Mouse (Mus musculus): ENCODE measurements around the gene Bean1. TPM values are rescaled to one million over a fixed set of nuclear protein-coding genes. Genes with fewer than 3 reads are reported as not detected.

Bean1 gene
- total RNA-seq, 1 experiment = 0.09 TPM

DNA sequence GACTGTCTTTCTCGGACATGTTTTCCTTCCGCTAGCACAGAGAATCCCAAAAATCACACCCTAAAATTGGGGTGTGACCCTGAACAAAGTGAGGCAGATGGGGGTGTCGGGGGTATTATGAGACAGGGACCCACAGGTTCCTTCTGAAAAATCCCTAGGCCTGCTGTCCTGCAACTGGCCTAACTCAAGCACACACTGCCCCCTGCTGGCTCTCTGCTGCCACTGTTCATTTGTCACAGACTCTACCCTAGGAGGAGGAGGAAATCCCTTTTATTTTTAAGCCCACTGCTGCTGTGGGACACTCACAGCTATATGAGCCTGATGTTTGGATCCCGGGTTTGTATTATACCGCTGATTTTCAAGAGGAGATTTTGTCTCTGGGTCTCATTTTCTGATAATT is 49.6 kb downstream of the Bean1 start:
- DNase-seq (ENCODE audit: low read depth, low spot score) = peak; percentile 71
- TF ChIP-seq CHD2 (IDR thresholded peaks at IDR 0.05; ENCODE audit: low read depth, low read length) (no peak), ZC3H11A (IDR thresholded peaks at IDR 0.05; ENCODE audit: borderline replicate concordance, low read depth, low read length) (peak; percentile 48; the same call in 1 of the 2 replicates)
- H3K9me3 ChIP-seq (ENCODE audit: control insufficient read depth, insufficient read depth, low read depth, low read length) = no peaks in the 10 kb centered on the region
- no peak overlapping the region for H3K27ac ChIP-seq (ENCODE audit: insufficient read depth, low read depth, low read length, poor library complexity, severe bottlenecking)
- no peak overlapping the region for H3K9ac ChIP-seq (ENCODE audit: insufficient read depth, low read depth, low read length, poor library complexity, severe bottlenecking)
- H3K4me3 ChIP-seq (ENCODE audit: insufficient read depth in 1 of 2, low read depth in 1 of 2, low read length in 2 of 2, poor library complexity in 1 of 2, severe bottlenecking in 1 of 2) = no peak overlapping the region
- H3K4me1 ChIP-seq (ENCODE audit: control insufficient read depth in 2 of 2, insufficient read depth in 2 of 2, low read length in 2 of 2, poor library complexity in 1 of 2) = no peaks in the 10 kb centered on the region
- H3K36me3 ChIP-seq (ENCODE audit: control insufficient read depth, insufficient read depth, low read length, poor library complexity, severe bottlenecking) = no peaks in the 10 kb centered on the region
- in situ Hi-C loops (cut with MboI; ENCODE audit: low sequenced_read_pairs in 2 of 2, unreplicated experiment in 2 of 2) = no loop called here

DNA sequence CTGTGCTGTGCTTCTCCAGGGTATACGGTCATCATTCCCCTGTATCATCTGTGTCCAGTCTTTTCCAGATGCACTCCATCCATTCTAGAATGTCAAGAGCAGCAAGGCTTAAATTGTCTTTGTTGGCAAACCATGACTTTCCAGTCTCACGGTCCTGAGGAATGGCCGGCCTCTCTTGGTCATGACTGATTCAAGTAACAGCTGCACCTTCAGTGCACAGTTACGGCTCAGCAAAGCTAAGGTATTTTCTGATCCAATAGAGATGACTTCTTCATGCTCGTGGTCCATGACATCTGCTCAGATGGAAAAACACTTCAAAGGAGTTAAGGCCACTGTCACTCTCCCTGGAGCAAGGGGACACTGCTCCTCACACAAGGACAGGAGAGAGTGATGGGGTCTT is 56.8 kb downstream of the Bean1 start:
- no peak for DNase-seq (ENCODE audit: low read depth, low spot score)
- Histone ChIP-seq H3K36me3 (ENCODE audit: control insufficient read depth, insufficient read depth, low read length, poor library complexity, severe bottlenecking) (peaks cover 22% of the 10 kb centered on the region), H3K4me1 (ENCODE audit: control insufficient read depth in 2 of 2, insufficient read depth in 2 of 2, low read length in 2 of 2, poor library complexity in 1 of 2) (no peaks in the 10 kb centered on the region), H3K9me3 (ENCODE audit: control insufficient read depth, insufficient read depth, low read depth, low read length) (no peaks in the 10 kb centered on the region), H3K9ac (ENCODE audit: insufficient read depth, low read depth, low read length, poor library complexity, severe bottlenecking) (no peak overlapping the region), H3K27ac (ENCODE audit: insufficient read depth, low read depth, low read length, poor library complexity, severe bottlenecking) (no peak overlapping the region), H3K4me3 (ENCODE audit: insufficient read depth in 1 of 2, low read depth in 1 of 2, low read length in 2 of 2, poor library complexity in 1 of 2, severe bottlenecking in 1 of 2) (no peak overlapping the region)
- no peak for TF ChIP-seq CHD2 (IDR thresholded peaks at IDR 0.05; ENCODE audit: low read depth, low read length)
- TF ChIP-seq ZC3H11A (IDR thresholded peaks at IDR 0.05; ENCODE audit: borderline replicate concordance, low read depth, low read length) = no peak
- TF ChIP-seq HCFC1 (IDR thresholded peaks at IDR 0.05; ENCODE audit: borderline replicate concordance, insufficient read depth, low read length) = no peak
- no peak for TF ChIP-seq ZNF384 (IDR thresholded peaks at IDR 0.05; ENCODE audit: low read depth, low read length)
- TF ChIP-seq MAFK (IDR thresholded peaks at IDR 0.05; ENCODE audit: insufficient read depth, low read depth, low read length) = no peak
- in situ Hi-C loops (cut with MboI; ENCODE audit: low sequenced_read_pairs in 2 of 2, unreplicated experiment in 2 of 2) = no loop called here

DNA sequence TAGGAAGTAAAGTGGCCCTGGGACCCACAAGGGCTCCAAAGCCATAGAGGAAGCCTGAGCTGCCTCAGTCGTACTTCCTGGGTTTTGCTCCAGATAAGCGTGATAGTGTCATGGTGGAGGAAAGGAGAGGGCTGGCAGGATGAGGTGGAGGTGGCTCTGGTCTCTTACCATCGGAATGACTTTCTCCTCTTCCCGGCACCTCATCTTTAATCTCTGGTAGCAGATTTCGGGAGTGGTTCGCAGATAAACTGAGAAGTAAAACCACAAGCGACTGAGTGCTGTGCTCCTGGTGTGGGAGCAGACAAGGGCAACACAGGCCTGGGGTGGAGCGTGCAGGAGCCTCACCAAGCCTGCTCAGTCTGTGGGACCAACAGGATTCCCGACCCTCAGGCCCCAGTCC is 60.1 kb downstream of the Bean1 start:
- H3K4me1 ChIP-seq (ENCODE audit: control insufficient read depth in 2 of 2, insufficient read depth in 2 of 2, low read length in 2 of 2, poor library complexity in 1 of 2) = no peaks in the 10 kb centered on the region
- no peak for DNase-seq (ENCODE audit: low read depth, low spot score)
- no peak overlapping the region for H3K27ac ChIP-seq (ENCODE audit: insufficient read depth, low read depth, low read length, poor library complexity, severe bottlenecking)
- H3K9ac ChIP-seq (ENCODE audit: insufficient read depth, low read depth, low read length, poor library complexity, severe bottlenecking) = no peak overlapping the region
- H3K9me3 ChIP-seq (ENCODE audit: control insufficient read depth, insufficient read depth, low read depth, low read length) = no peaks in the 10 kb centered on the region
- H3K4me3 ChIP-seq (ENCODE audit: insufficient read depth in 1 of 2, low read depth in 1 of 2, low read length in 2 of 2, poor library complexity in 1 of 2, severe bottlenecking in 1 of 2) = no peak overlapping the region
- peaks cover 25% of the 10 kb centered on the region for H3K36me3 ChIP-seq (ENCODE audit: control insufficient read depth, insufficient read depth, low read length, poor library complexity, severe bottlenecking)
- in situ Hi-C loops (cut with MboI; ENCODE audit: low sequenced_read_pairs in 2 of 2, unreplicated experiment in 2 of 2) = no loop called here
- no peak for TF ChIP-seq ZNF384 (IDR thresholded peaks at IDR 0.05; ENCODE audit: low read depth, low read length)
- no peak for TF ChIP-seq ZC3H11A (IDR thresholded peaks at IDR 0.05; ENCODE audit: borderline replicate concordance, low read depth, low read length)
- TF ChIP-seq HCFC1 (IDR thresholded peaks at IDR 0.05; ENCODE audit: borderline replicate concordance, insufficient read depth, low read length) = no peak
- no peak for TF ChIP-seq CHD2 (IDR thresholded peaks at IDR 0.05; ENCODE audit: low read depth, low read length)
- no peak for TF ChIP-seq MAFK (IDR thresholded peaks at IDR 0.05; ENCODE audit: insufficient read depth, low read depth, low read length)

DNA sequence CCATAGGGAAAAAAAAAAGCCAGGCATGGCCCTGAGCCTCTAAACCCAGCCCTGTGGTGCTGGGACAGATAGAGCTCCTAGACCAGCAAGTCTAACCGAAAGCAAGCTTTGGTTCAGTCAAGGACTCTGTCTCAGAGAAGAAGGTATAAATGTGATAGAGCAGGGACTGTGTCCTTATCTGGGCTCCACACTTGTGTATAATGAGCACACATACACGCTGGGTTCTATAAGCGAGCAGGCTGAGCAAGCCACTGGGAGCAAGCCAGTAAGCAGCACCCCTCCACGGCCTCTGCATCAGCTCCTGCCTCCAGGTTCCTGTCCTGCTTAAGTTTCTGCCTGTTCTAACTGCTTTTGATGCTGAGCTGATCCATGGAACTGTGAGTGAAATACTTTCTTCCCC is 61.8 kb downstream of the Bean1 start:
- no peak for DNase-seq (ENCODE audit: low read depth, low spot score)
- in situ Hi-C loops (cut with MboI; ENCODE audit: low sequenced_read_pairs in 2 of 2, unreplicated experiment in 2 of 2) = no loop called here
- Histone ChIP-seq H3K4me1 (ENCODE audit: control insufficient read depth in 2 of 2, insufficient read depth in 2 of 2, low read length in 2 of 2, poor library complexity in 1 of 2) (no peaks in the 10 kb centered on the region), H3K9ac (ENCODE audit: insufficient read depth, low read depth, low read length, poor library complexity, severe bottlenecking) (no peak overlapping the region), H3K4me3 (ENCODE audit: insufficient read depth in 1 of 2, low read depth in 1 of 2, low read length in 2 of 2, poor library complexity in 1 of 2, severe bottlenecking in 1 of 2) (no peak overlapping the region), H3K9me3 (ENCODE audit: control insufficient read depth, insufficient read depth, low read depth, low read length) (no peaks in the 10 kb centered on the region), H3K36me3 (ENCODE audit: control insufficient read depth, insufficient read depth, low read length, poor library complexity, severe bottlenecking) (peaks cover 23% of the 10 kb centered on the region), H3K27ac (ENCODE audit: insufficient read depth, low read depth, low read length, poor library complexity, severe bottlenecking) (no peak overlapping the region)
- TF ChIP-seq ZNF384 (IDR thresholded peaks at IDR 0.05; ENCODE audit: low read depth, low read length) (no peak), CHD2 (IDR thresholded peaks at IDR 0.05; ENCODE audit: low read depth, low read length) (no peak), HCFC1 (IDR thresholded peaks at IDR 0.05; ENCODE audit: borderline replicate concordance, insufficient read depth, low read length) (no peak), ZC3H11A (IDR thresholded peaks at IDR 0.05; ENCODE audit: borderline replicate concordance, low read depth, low read length) (no peak), MAFK (IDR thresholded peaks at IDR 0.05; ENCODE audit: insufficient read depth, low read depth, low read length) (no peak)

DNA sequence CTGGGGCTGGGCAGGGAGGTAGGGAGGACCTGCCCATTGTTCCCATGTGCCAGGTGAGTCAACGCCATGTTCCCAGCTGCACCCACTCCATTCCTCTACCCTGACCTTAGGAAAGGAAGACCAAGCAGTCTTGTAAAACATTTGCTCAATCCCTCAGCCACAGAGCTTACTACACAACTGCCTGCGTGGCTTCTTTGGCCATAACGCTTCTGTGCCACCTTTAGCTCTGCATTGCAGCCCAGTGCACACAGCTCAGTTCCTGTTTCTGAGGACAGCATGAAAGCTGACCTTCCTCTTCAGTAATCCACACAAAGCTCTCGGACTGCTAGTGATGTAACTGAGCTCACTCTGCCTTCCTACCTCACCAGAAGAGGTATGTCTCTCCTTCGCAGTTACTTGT is 62.7 kb downstream of the Bean1 start:
- H3K9me3 ChIP-seq (ENCODE audit: control insufficient read depth, insufficient read depth, low read depth, low read length) = no peaks in the 10 kb centered on the region
- DNase-seq (ENCODE audit: low read depth, low spot score) = no peak
- H3K4me3 ChIP-seq (ENCODE audit: insufficient read depth in 1 of 2, low read depth in 1 of 2, low read length in 2 of 2, poor library complexity in 1 of 2, severe bottlenecking in 1 of 2) = no peak overlapping the region
- no peak overlapping the region for H3K27ac ChIP-seq (ENCODE audit: insufficient read depth, low read depth, low read length, poor library complexity, severe bottlenecking)
- H3K36me3 ChIP-seq (ENCODE audit: control insufficient read depth, insufficient read depth, low read length, poor library complexity, severe bottlenecking) = peaks cover 19% of the 10 kb centered on the region; the same call in 1 of the 2 replicates
- no peaks in the 10 kb centered on the region for H3K4me1 ChIP-seq (ENCODE audit: control insufficient read depth in 2 of 2, insufficient read depth in 2 of 2, low read length in 2 of 2, poor library complexity in 1 of 2)
- H3K9ac ChIP-seq (ENCODE audit: insufficient read depth, low read depth, low read length, poor library complexity, severe bottlenecking) = no peak overlapping the region
- TF ChIP-seq MAFK (IDR thresholded peaks at IDR 0.05; ENCODE audit: insufficient read depth, low read depth, low read length) = no peak
- no peak for TF ChIP-seq HCFC1 (IDR thresholded peaks at IDR 0.05; ENCODE audit: borderline replicate concordance, insufficient read depth, low read length)
- no peak for TF ChIP-seq ZC3H11A (IDR thresholded peaks at IDR 0.05; ENCODE audit: borderline replicate concordance, low read depth, low read length)
- TF ChIP-seq ZNF384 (IDR thresholded peaks at IDR 0.05; ENCODE audit: low read depth, low read length) = no peak
- TF ChIP-seq CHD2 (IDR thresholded peaks at IDR 0.05; ENCODE audit: low read depth, low read length) = no peak
- in situ Hi-C loops (cut with MboI; ENCODE audit: low sequenced_read_pairs in 2 of 2, unreplicated experiment in 2 of 2) = no loop called here
